Mouse (Mus musculus) layer of hippocampus, adult 2 months (tissue): ENCODE measurements at regions not wholly inside any gene's neighbourhood (a gene's known extent, or its start where the extent isn't known, plus 50 kb on each side); places are given as distances from the start of the nearest gene placed in this dataset.

ENCODE experiments used
- DNase-seq, 2 experiments: peaks; one replicate each; pipeline ENCODE4 v3.0.0; 2022; ENCODE audit warnings: low spot score in 2 of 2
- H3K27ac ChIP-seq: fragments of 200-600 bp; 2 replicates; pipeline ENCODE4 v1.8.1; 2022
- H3K4me3 ChIP-seq: fragments of 200-600 bp; 2 replicates; pipeline ENCODE4 v1.8.1; 2022; ENCODE audit warnings: mild to moderate bottlenecking
- CTCF ChIP-seq: fragments of 200-600 bp; conservative IDR thresholded peaks from 2 replicates; pipeline ENCODE4 v1.8.1; 2022; ENCODE audit warnings: antibody characterized with exemption, mild to moderate bottlenecking, moderate library complexity

- H3K27ac ChIP-seq, result no peak overlapping the region
- H3K4me3 ChIP-seq, result no peak overlapping the region
- no peak for DNase-seq
- no peak for TF ChIP-seq CTCF
These were observed 79.0 kb downstream of the Mfsd1 start for GRCm38 (mm10) chr3:67661529-67661928.

GRCm38 (mm10) chr3:67709322-67709721 is 126.8 kb downstream of the Mfsd1 start:
- Histone ChIP-seq H3K4me3 (no peak overlapping the region), H3K27ac (no peak overlapping the region)
- DNase-seq, result no peak
- TF ChIP-seq CTCF, result no peak

- no peak for TF ChIP-seq CTCF
- no peak for DNase-seq
- H3K27ac ChIP-seq, result no peak overlapping the region
- no peak overlapping the region for H3K4me3 ChIP-seq
These were observed 129.2 kb downstream of the Mfsd1 start for GRCm38 (mm10) chr3:67711716-67712115.

- TF ChIP-seq CTCF, result no peak
- no peak overlapping the region for H3K4me3 ChIP-seq
- no peak for DNase-seq
- no peak overlapping the region for H3K27ac ChIP-seq
These were observed 149.4 kb downstream of the Mfsd1 start for GRCm38 (mm10) chr3:67731921-67732320.

- DNase-seq, result no peak
- peak; percentile 38 for TF ChIP-seq CTCF
- H3K27ac ChIP-seq, result no peak overlapping the region
- H3K4me3 ChIP-seq, result no peak overlapping the region
These were observed 150.3 kb downstream of the Mfsd1 start for GRCm38 (mm10) chr3:67732858-67733257.

- H3K27ac ChIP-seq, result no peak overlapping the region
- no peak for TF ChIP-seq CTCF
- H3K4me3 ChIP-seq, result no peak overlapping the region
- no peak for DNase-seq
These were observed 137.8 kb upstream of the Iqcj start for GRCm38 (mm10) chr3:67754256-67754655.

GRCm38 (mm10) chr3:67768603-67769002 is 123.4 kb upstream of the Iqcj start:
- TF ChIP-seq CTCF, result no peak
- no peak for DNase-seq
- no peak overlapping the region for H3K4me3 ChIP-seq
- H3K27ac ChIP-seq, result no peak overlapping the region

- Histone ChIP-seq H3K4me3 (no peak overlapping the region), H3K27ac (no peak overlapping the region)
- peak in 1 of 2 experiments; percentile 44 for DNase-seq
- no peak for TF ChIP-seq CTCF
These were observed 118.6 kb upstream of the Iqcj start for GRCm38 (mm10) chr3:67773403-67773802.

GRCm38 (mm10) chr3:67782177-67782576 is 109.8 kb upstream of the Iqcj start:
- DNase-seq, result no peak
- no peak for TF ChIP-seq CTCF
- no peak overlapping the region for H3K27ac ChIP-seq
- H3K4me3 ChIP-seq, result no peak overlapping the region

GRCm38 (mm10) chr3:67806847-67807601 is 85.0 kb upstream of the Iqcj start:
- no peak for TF ChIP-seq CTCF
- DNase-seq, result no peak
- H3K4me3 ChIP-seq, result no peak overlapping the region
- H3K27ac ChIP-seq, result no peak overlapping the region

- Histone ChIP-seq H3K4me3 (no peak overlapping the region), H3K27ac (no peak overlapping the region)
- no peak for TF ChIP-seq CTCF
- peak in 1 of 2 experiments; percentile 15 for DNase-seq
These were observed 63.9 kb upstream of the Iqcj start for GRCm38 (mm10) chr3:67828156-67828555.

- TF ChIP-seq CTCF, result no peak
- Histone ChIP-seq H3K27ac (no peak overlapping the region), H3K4me3 (no peak overlapping the region)
- DNase-seq, result no peak
These were observed 58.9 kb upstream of the Iqcj start for GRCm38 (mm10) chr3:67833041-67833663.
